Mouse (Mus musculus): ENCODE measurements around the gene Tdrkh. TPM values are rescaled to one million over a fixed set of nuclear protein-coding genes. Genes with fewer than 3 reads are reported as not detected.
A peak's percentile ranks its signal among the peaks of the same experiment; 100 is the strongest.

Gene Tdrkh
- total and polyA plus RNA-seq, 3 experiments, result not detected

- in situ Hi-C loops (cut with MboI; ENCODE audit: low pct_ligation_motif_present, low pct_unique_long_range_greater_than_20kb, low sequenced_read_pairs), result no loop called here
- no peak for DNase-seq (ENCODE audit: extremely low read depth)
- Histone ChIP-seq H3K4me2 (ENCODE audit: insufficient read depth, low read depth, poor library complexity, severe bottlenecking) (no peak overlapping the region), H3K36me3 (replicated peaks in 1 of 2; ENCODE audit: control insufficient read depth in 1 of 2, insufficient read depth in 1 of 2, low read length in 1 of 2) (no peaks in the 10 kb centered on the region), H3K27ac (ENCODE audit: insufficient read depth, low read depth) (no peak overlapping the region), H3K27me3 (replicated peaks) (no peaks in the 10 kb centered on the region), H3K4me3 (replicated peaks in 1 of 3; ENCODE audit: low read depth in 2 of 3, low read length in 2 of 3, poor library complexity in 1 of 3) (no peak overlapping the region), H3K79me2 (replicated peaks; ENCODE audit: control insufficient read depth, extremely low read depth, insufficient read depth, poor library complexity, severe bottlenecking) (no peaks in the 10 kb centered on the region), H3K9me3 (replicated peaks; ENCODE audit: low read length) (no peaks in the 10 kb centered on the region), H3K9ac (ENCODE audit: insufficient read depth, low read depth) (no peak overlapping the region), H3K4me1 (ENCODE audit: control insufficient read depth in 1 of 2, insufficient read depth in 2 of 2) (peaks cover 11 to 94% of the 10 kb centered on the region in 2 experiments)
- dilution Hi-C loops (cut with MboI; ENCODE audit: extremely low pct_ligation_motif_present, extremely low pct_unique_long_range_greater_than_20kb, low sequenced_read_pairs), result no loop called here
- no peak for TF ChIP-seq MAZ (IDR thresholded peaks at IDR 0.05; ENCODE audit: low read depth, low read length)
- TF ChIP-seq MYC (IDR thresholded peaks at IDR 0.05; ENCODE audit: low read depth, low read length), result no peak
- no peak for TF ChIP-seq ELF1 (IDR thresholded peaks at IDR 0.05; ENCODE audit: low read depth, low read length)
- TF ChIP-seq NELFE (IDR thresholded peaks at IDR 0.05; ENCODE audit: low read depth, low read length), result no peak
These were observed 30.8 kb upstream of the Tdrkh start for GRCm38 (mm10) chr3:94382308-94382707.

GRCm38 (mm10) chr3:94383476-94383875, 29.6 kb upstream of the Tdrkh start:
- H3K9ac ChIP-seq (ENCODE audit: insufficient read depth, low read depth), result no peak overlapping the region
- in situ Hi-C loops (cut with MboI; ENCODE audit: low pct_ligation_motif_present, low pct_unique_long_range_greater_than_20kb, low sequenced_read_pairs), result no loop called here
- TF ChIP-seq GABPA (IDR thresholded peaks at IDR 0.05; ENCODE audit: insufficient replicate concordance, low read depth, low read length), result no peak
- dilution Hi-C loops (cut with MboI; ENCODE audit: extremely low pct_ligation_motif_present, extremely low pct_unique_long_range_greater_than_20kb, low sequenced_read_pairs), result no loop called here
- H3K36me3 ChIP-seq (replicated peaks in 1 of 2; ENCODE audit: control insufficient read depth in 1 of 2, insufficient read depth in 1 of 2, low read length in 1 of 2), result no peaks in the 10 kb centered on the region
- no peak overlapping the region for H3K27ac ChIP-seq (ENCODE audit: insufficient read depth, low read depth)
- H3K9me3 ChIP-seq (replicated peaks; ENCODE audit: low read length), result no peaks in the 10 kb centered on the region
- no peaks in the 10 kb centered on the region for H3K79me2 ChIP-seq (replicated peaks; ENCODE audit: control insufficient read depth, extremely low read depth, insufficient read depth, poor library complexity, severe bottlenecking)
- peaks cover 12 to 94% of the 10 kb centered on the region in 2 experiments for H3K4me1 ChIP-seq (ENCODE audit: control insufficient read depth in 1 of 2, insufficient read depth in 2 of 2)
- no peaks in the 10 kb centered on the region for H3K27me3 ChIP-seq (replicated peaks)
- no peak overlapping the region for H3K4me2 ChIP-seq (ENCODE audit: insufficient read depth, low read depth, poor library complexity, severe bottlenecking)
- DNase-seq (ENCODE audit: extremely low read depth), result no peak
- no peak overlapping the region for H3K4me3 ChIP-seq (replicated peaks in 1 of 3; ENCODE audit: low read depth in 2 of 3, low read length in 2 of 3, poor library complexity in 1 of 3)

- peak; percentile 66 for DNase-seq (ENCODE audit: extremely low read depth)
- no peak overlapping the region for H3K4me2 ChIP-seq (ENCODE audit: insufficient read depth, low read depth, poor library complexity, severe bottlenecking)
- peaks cover 0 to 2% of the 10 kb centered on the region in 2 experiments for H3K36me3 ChIP-seq (replicated peaks in 1 of 2; ENCODE audit: control insufficient read depth in 1 of 2, insufficient read depth in 1 of 2, low read length in 1 of 2)
- no peak overlapping the region for H3K27ac ChIP-seq (ENCODE audit: insufficient read depth, low read depth)
- in situ Hi-C loops (cut with MboI; ENCODE audit: low pct_ligation_motif_present, low pct_unique_long_range_greater_than_20kb, low sequenced_read_pairs) (no loop called here), dilution Hi-C loops (cut with MboI; ENCODE audit: extremely low pct_ligation_motif_present, extremely low pct_unique_long_range_greater_than_20kb, low sequenced_read_pairs) (no loop called here)
- no peaks in the 10 kb centered on the region for H3K79me2 ChIP-seq (replicated peaks; ENCODE audit: control insufficient read depth, extremely low read depth, insufficient read depth, poor library complexity, severe bottlenecking)
- no peak overlapping the region for H3K4me3 ChIP-seq (replicated peaks in 1 of 3; ENCODE audit: low read depth in 2 of 3, low read length in 2 of 3, poor library complexity in 1 of 3)
- H3K4me1 ChIP-seq (ENCODE audit: control insufficient read depth in 1 of 2, insufficient read depth in 2 of 2), result peaks cover 6 to 76% of the 10 kb centered on the region in 2 experiments
- no peaks in the 10 kb centered on the region for H3K27me3 ChIP-seq (replicated peaks)
- H3K9ac ChIP-seq (ENCODE audit: insufficient read depth, low read depth), result no peak overlapping the region
- no peak for TF ChIP-seq BHLHE40 (IDR thresholded peaks at IDR 0.05; ENCODE audit: low read depth, low read length)
- no peak for TF ChIP-seq SMC3 (IDR thresholded peaks at IDR 0.05; ENCODE audit: low read depth, low read length)
- peak; percentile 53; the same call in 1 of the 2 replicates for TF ChIP-seq TCF12 (IDR thresholded peaks at IDR 0.05; ENCODE audit: low read depth, low read length)
- TF ChIP-seq POLR2A (IDR thresholded peaks at IDR 0.05; ENCODE audit: low read depth, low read length), result no peak
- peak; percentile 29; the same call in 1 of the 2 replicates for TF ChIP-seq EP300 (IDR thresholded peaks at IDR 0.05; ENCODE audit: low read length)
- no peak for TF ChIP-seq RCOR1 (conservative IDR thresholded peaks at IDR 0.05; ENCODE audit: low read depth, low read length)
- no peak for TF ChIP-seq POLR2AphosphoS2 (IDR thresholded peaks at IDR 0.05; ENCODE audit: low read depth, low read length)
- TF ChIP-seq NRF1 (IDR thresholded peaks at IDR 0.05; ENCODE audit: low read depth, low read length), result no peak
- no peak for TF ChIP-seq ZKSCAN1 (IDR thresholded peaks at IDR 0.05; ENCODE audit: borderline replicate concordance, low read depth, low read length)
- TF ChIP-seq USF1 (IDR thresholded peaks at IDR 0.05; ENCODE audit: low read depth, low read length), result no peak
- TF ChIP-seq UBTF (IDR thresholded peaks at IDR 0.05; ENCODE audit: low read depth, low read length), result no peak
- TF ChIP-seq MAX (IDR thresholded peaks at IDR 0.05; ENCODE audit: low read length), result no peak
- no peak for TF ChIP-seq NELFE (IDR thresholded peaks at IDR 0.05; ENCODE audit: low read depth, low read length)
- TF ChIP-seq ZNF384 (IDR thresholded peaks at IDR 0.05; ENCODE audit: low read depth, low read length), result no peak
- TF ChIP-seq USF2 (conservative IDR thresholded peaks at IDR 0.05; ENCODE audit: low read depth, low read length), result no peak
- no peak for TF ChIP-seq GABPA (IDR thresholded peaks at IDR 0.05; ENCODE audit: insufficient replicate concordance, low read depth, low read length)
- TF ChIP-seq MEF2A (IDR thresholded peaks at IDR 0.05; ENCODE audit: borderline replicate concordance, low read depth, low read length), result no peak
- TF ChIP-seq TBP (conservative IDR thresholded peaks at IDR 0.05; ENCODE audit: low read depth, low read length), result no peak
- TF ChIP-seq ELF1 (IDR thresholded peaks at IDR 0.05; ENCODE audit: low read depth, low read length), result no peak
- TF ChIP-seq ZC3H11A (IDR thresholded peaks at IDR 0.05; ENCODE audit: low read depth, low read length), result no peak
- peak; percentile 18; the same call in 1 of the 2 replicates for TF ChIP-seq ETS1 (conservative IDR thresholded peaks at IDR 0.05; ENCODE audit: low read depth, low read length)
- TF ChIP-seq JUND (conservative IDR thresholded peaks at IDR 0.05; ENCODE audit: low read depth, low read length), result no peak
- H3K9me3 ChIP-seq (replicated peaks; ENCODE audit: low read length), result no peaks in the 10 kb centered on the region
These were observed 26.4 kb upstream of the Tdrkh start for GRCm38 (mm10) chr3:94386671-94387070.
